Mouse (Mus musculus) intestine, embryonic 16.5 days (tissue): ENCODE measurements around the gene Oxnad1. TPM values are rescaled to one million over a fixed set of nuclear protein-coding genes. Genes with fewer than 3 reads are reported as not detected.
"Not testable (repeated sequence)": the region's sequence is repeated elsewhere in the genome, so short reads cannot be mapped to it uniquely, and the experiment has no call there.

Experiments
- ATAC-seq: fragments of 200-750 bp; cut with Nextera tagmentation; 2 replicates; pipeline ENCODE4 v1.8.0; 2017; ENCODE audit warnings: moderate TSS enrichment, moderate library complexity
- H3K27ac ChIP-seq: fragments of 300-500 bp; sonication (generic); 2 replicates; pipeline ENCODE4 v1.5.1; 2014; ENCODE audit warnings: mild to moderate bottlenecking, low read length
- H3K27me3 ChIP-seq: fragments of 300-500 bp; sonication (generic); replicated peaks from 2 replicates; pipeline ENCODE4 v1.6.1; 2014; ENCODE audit warnings: low read length, control low read depth, mixed read lengths; ENCODE audit not compliant: control insufficient read depth, insufficient read depth
- H3K36me3 ChIP-seq: fragments of 300-500 bp; sonication (generic); 2 replicates; pipeline ENCODE4 v1.6.1; 2014; ENCODE audit warnings: low read length, control low read depth; ENCODE audit not compliant: control insufficient read depth, insufficient read depth
- H3K4me1 ChIP-seq: fragments of 300-500 bp; sonication (generic); 2 replicates; pipeline ENCODE4 v1.6.1; 2014; ENCODE audit warnings: low read length, control low read depth, mixed read lengths; ENCODE audit not compliant: control insufficient read depth, insufficient read depth
- H3K4me2 ChIP-seq: fragments of 300-500 bp; sonication (generic); 2 replicates; pipeline ENCODE4 v1.6.1; 2014; ENCODE audit warnings: low read depth, low read length, control low read depth
- H3K4me3 ChIP-seq: fragments of 300-500 bp; sonication (generic); 2 replicates; pipeline ENCODE4 v1.5.1; 2014; ENCODE audit warnings: mild to moderate bottlenecking, low read length
- H3K9ac ChIP-seq: fragments of 300-500 bp; sonication (generic); 2 replicates; pipeline ENCODE4 v1.6.1; 2014; ENCODE audit warnings: low read depth, low read length
- H3K9me3 ChIP-seq: fragments of 300-500 bp; sonication (generic); 2 replicates; pipeline ENCODE4 v1.6.1; 2016; ENCODE audit warnings: low read length, control low read depth; ENCODE audit not compliant: control insufficient read depth
- WGBS: fragments of 180-500 bp; shearing (Covaris S2); extraction: QIAGEN DNeasy Blood & Tissue Kit; methylation state at CpG from one replicate; pipeline ENCODE4 v1.1.7; 2014; 5-methylcytosine and 5-hydroxymethylcytosine counted together
- polyA plus RNA-seq: library from polyadenylated mRNA; unstranded; fragments of >200 nt; fragmentation: Nextera tagmentation; extraction: Ambion mirVana; gene quantifications from 2 replicates; pipeline ENCODE4 v1.2.1, GENCODE M21; 2015

The Oxnad1 gene
- polyA plus RNA-seq, 1 experiment from 2014 or later: 41.1 TPM

DNA sequence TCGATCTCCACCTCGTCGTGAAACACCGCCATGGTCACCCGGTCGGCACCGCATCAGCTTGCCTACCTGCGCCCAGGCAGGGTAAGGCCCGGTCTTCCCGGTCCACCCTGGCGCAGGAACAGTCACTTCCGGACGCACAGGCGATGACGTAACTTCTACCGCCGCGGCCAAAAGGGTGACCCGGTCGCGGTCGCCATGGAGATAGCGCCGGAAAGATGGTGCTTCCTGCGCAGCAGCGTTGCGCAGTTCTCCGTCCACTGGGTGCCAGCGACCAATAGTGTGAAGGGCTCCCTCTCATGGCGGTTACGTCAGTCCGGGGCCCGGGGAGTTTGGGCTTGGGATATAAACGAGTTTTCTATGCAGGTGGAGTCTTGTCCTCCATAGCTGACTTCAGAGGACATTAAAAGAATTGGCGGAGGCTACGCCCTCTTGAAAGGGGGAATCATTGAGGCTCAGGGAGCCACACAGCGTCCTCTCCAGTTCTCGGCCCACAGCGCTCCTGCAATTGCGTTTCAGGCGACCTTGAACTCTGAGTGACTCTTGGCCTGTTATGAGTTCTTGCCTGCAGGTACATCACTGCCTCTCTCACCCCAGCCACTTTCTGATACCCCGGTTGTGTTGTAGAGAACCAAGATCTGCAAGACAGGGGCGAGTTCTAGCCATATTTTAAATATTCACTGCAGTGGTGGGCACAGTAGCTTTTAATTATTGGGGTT lies 470 bp downstream of the Oxnad1 start, which contains the start of gene Dph3:
Gene Dph3, minus strand, starts transcription at position 244 of the 716 bp plus-strand sequence.
- Histone ChIP-seq H3K4me2 (peak within 1 kb of the TSS; percentile 80), H3K9me3 (no peaks in the 10 kb centered on the region), H3K36me3 (peaks cover 14% of the 10 kb centered on the region), H3K4me1 (peaks cover 6% of the 10 kb centered on the region), H3K9ac (peak within 1 kb of the TSS; percentile 78), H3K27me3 (no peaks in the 10 kb centered on the region), H3K4me3 (peak within 1 kb of the TSS; percentile 69), H3K27ac (peak within 1 kb of the TSS; percentile 95)
- peak; percentile 98 for ATAC-seq
- WGBS: under 1% methylated on average over 43 of the region's 43 CpGs

DNA sequence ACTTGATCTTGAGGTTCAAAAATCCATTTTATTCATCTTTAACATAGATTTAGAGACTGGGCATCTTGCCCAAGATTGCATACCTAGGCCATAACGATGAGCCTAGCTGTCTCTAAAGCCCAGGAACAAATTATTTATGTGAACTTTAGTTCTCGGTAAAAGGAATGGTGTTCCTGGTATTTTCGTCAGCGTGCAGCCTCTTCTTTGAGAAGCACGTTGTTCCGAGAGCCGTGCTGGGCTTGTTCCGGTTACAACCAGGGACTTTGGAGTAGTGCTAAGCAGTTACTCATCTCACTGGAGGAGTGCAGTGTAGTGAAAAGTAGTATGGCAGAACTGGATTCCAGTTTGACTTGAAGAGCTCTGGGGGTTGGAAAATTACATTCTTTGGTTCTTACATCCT lies 1.1 kb downstream of the Oxnad1 start:
- peak overlapping the region; percentile 78 for H3K9ac ChIP-seq
- H3K4me3 ChIP-seq: peak overlapping the region; percentile 69
- 7% methylated on average over 8 of the region's 8 CpGs for WGBS
- H3K4me2 ChIP-seq: peak overlapping the region; percentile 80
- no peaks in the 10 kb centered on the region for H3K9me3 ChIP-seq
- H3K27me3 ChIP-seq: no peaks in the 10 kb centered on the region
- peaks cover 14% of the 10 kb centered on the region for H3K36me3 ChIP-seq
- no peak for ATAC-seq
- H3K4me1 ChIP-seq: peaks cover 6% of the 10 kb centered on the region
- peak overlapping the region; percentile 95 for H3K27ac ChIP-seq

DNA sequence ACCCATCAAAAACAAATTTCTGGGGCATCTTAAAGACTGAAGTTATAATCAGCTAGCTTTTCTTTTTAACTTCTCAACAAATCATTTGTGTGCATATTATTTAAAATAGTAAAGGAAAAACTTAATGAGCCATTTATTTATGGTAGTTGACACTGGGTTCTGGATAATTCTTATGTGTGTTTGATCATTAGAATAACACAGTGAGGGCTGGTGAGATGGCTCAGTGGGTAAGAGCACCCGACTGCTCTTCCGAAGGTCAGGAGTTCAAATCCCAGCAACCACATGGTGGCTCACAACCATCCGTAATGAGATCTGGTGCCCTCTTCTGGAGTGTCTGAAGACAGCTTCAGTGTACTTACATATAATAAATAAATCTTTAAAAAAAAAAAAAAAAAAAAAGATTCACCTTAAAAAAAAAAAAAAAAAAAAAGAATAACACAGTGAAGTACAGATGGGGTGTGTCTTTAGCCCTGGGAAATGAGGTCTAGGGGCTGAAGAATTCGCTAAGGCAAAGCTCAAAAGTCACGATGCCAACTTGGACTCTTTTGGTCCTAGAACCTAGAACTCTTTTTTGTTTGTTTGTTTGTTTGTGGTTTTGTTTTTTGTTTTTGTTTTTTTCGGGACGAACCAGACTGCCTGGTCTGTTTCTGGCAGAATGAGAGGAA lies 2.5 kb downstream of the Oxnad1 start:
- not testable (repeated sequence) for H3K9ac ChIP-seq, H3K36me3 ChIP-seq, H3K4me3 ChIP-seq, H3K4me1 ChIP-seq, ATAC-seq, H3K27me3 ChIP-seq, H3K9me3 ChIP-seq, H3K27ac ChIP-seq
- peak overlapping the region; percentile 80; the same call in 1 of the 2 replicates for H3K4me2 ChIP-seq
- WGBS: 89% methylated on average over 7 of the region's 7 CpGs

DNA sequence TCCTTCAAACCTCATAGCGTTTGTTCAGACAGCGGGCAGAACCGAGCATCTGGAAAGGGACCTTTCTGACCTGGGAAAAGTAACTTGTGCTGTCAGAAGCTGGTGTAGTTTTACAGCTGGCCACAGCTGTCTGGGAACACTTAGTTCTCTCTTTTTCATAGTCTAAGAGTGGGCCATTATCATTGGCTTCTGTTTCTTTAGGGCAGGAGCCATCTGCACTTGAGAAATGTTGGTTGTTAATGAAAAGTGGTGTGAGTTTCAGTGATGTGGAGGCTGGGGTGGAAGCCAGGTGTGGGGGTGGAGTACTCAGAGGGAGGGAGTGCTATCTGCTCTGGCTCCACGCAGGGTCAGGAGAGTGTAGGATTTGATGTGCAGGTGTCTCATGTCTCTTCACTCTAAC lies 6.0 kb downstream of the Oxnad1 start:
- ATAC-seq: no peak
- WGBS: 48% methylated on average over 4 of the region's 4 CpGs
- Histone ChIP-seq H3K4me2 (no peak overlapping the region), H3K27me3 (no peaks in the 10 kb centered on the region), H3K9ac (no peak overlapping the region), H3K27ac (no peak overlapping the region), H3K4me3 (no peak overlapping the region), H3K4me1 (peaks cover 6% of the 10 kb centered on the region), H3K9me3 (no peaks in the 10 kb centered on the region), H3K36me3 (0 out of 2 replicates have a peak, but pooled peaks cover 3% of the 10 kb centered on the region)

DNA sequence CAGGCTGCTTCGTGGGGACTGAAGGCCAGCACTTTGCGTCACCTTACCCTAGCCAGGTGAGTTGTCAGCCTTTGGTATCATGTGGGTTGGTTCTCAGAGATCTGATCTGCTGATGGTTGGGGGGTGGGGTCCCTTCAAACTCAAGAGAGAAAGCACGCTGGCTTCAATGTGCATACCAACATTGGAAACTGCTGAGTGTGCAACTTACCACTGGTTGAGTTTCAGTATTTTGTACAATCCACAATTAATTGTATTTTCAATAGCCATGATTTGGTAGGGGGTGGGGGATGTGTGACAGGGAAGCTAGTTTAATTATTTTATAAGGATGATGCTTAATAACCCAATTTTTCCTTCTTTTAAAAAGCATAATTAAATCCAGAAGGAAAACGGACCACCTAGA lies 6.5 kb downstream of the Oxnad1 start:
- H3K4me2 ChIP-seq: no peak overlapping the region
- no peak overlapping the region for H3K27ac ChIP-seq
- H3K9ac ChIP-seq: no peak overlapping the region
- WGBS: 85% methylated on average over 4 of the region's 4 CpGs
- no peaks in the 10 kb centered on the region for H3K27me3 ChIP-seq
- H3K9me3 ChIP-seq: no peaks in the 10 kb centered on the region
- H3K36me3 ChIP-seq: 0 out of 2 replicates have a peak, but pooled peaks cover 3% of the 10 kb centered on the region
- peaks cover 6% of the 10 kb centered on the region for H3K4me1 ChIP-seq
- no peak overlapping the region for H3K4me3 ChIP-seq
- ATAC-seq: no peak

DNA sequence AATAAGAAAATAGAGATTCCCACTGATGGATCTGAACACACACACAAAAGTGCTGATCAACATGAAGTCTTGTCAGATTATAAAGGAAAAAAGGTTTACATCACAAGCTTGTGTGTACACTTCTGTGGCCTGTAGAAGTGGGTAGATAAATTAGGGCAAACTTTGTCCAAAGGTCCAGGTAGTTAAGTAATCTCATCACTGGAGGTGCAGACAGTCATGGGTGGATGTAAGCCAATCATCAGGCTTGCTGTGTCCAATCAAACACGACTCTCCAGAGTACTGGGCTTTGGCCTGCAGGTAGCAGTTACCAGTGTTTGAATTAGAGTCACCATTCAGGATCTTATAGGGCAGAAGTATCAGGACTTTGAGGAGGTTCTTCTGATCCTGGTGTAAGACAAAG lies 7.8 kb downstream of the Oxnad1 start:
- H3K36me3 ChIP-seq: 0 out of 2 replicates have a peak, but pooled peaks cover 3% of the 10 kb centered on the region
- H3K27me3 ChIP-seq: no peaks in the 10 kb centered on the region
- H3K9ac ChIP-seq: no peak overlapping the region
- H3K4me1 ChIP-seq: no peaks in the 10 kb centered on the region
- H3K4me3 ChIP-seq: no peak overlapping the region
- WGBS: 62% methylated on average over 1 of the region's 1 CpGs
- ATAC-seq: no peak
- no peak overlapping the region for H3K27ac ChIP-seq
- no peak overlapping the region for H3K4me2 ChIP-seq
- H3K9me3 ChIP-seq: no peaks in the 10 kb centered on the region

DNA sequence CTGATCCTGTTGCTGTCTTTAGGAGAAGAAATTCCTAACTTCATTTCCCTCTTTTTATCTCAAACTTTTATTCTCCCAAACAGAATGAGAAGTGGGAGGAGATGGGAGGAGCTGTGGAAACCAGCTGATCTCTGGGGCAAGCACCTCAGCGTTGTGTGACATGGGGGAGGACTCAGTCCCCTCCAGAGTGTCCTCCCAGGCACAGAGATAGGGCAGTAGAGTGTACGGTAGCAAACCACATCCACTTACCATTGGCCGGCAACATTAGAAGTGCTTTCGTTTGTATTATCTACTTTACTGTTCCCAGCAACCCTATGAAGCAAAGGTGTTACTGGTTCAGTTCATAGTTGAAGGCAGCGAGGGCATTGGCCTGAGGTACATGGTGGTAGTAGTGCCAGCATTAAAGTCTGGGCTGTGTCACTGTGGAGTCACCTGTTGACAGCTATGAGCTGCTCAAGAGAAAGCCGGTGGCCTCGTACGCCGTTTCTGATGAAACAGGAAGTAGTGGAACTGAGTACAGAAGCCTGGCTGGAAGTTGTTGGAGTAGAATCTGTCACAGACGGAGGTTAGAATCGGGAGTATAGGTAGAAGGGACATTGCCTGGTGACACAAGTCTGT lies 8.4 kb downstream of the Oxnad1 start:
- Histone ChIP-seq H3K36me3 (peaks cover 6% of the 10 kb centered on the region), H3K4me2 (no peak overlapping the region), H3K9me3 (no peaks in the 10 kb centered on the region), H3K4me3 (no peak overlapping the region), H3K4me1 (no peaks in the 10 kb centered on the region), H3K9ac (no peak overlapping the region), H3K27me3 (no peaks in the 10 kb centered on the region), H3K27ac (no peak overlapping the region)
- 84% methylated on average over 11 of the region's 11 CpGs for WGBS
- no peak for ATAC-seq

DNA sequence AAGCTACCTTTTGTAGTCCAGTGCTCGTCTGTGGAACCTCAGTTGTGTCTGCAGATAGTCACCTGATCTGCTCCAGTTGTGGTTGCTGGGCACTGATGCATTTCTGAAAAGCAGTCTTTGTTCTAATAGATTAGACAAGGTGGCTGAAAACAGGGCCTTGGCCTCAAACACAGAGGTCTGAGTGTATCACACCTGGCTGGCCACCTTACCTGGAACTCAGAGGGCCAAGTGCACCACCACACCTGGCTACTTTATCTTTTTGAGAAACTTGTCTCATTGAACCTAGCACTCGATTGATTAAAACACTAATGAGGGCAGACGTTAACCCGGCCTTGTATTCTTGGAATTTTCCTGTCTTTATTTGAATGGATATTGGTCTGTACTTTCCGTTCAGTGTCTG lies 10.5 kb downstream of the Oxnad1 start:
- H3K9me3 ChIP-seq: no peaks in the 10 kb centered on the region
- no peaks in the 10 kb centered on the region for H3K4me1 ChIP-seq
- H3K27me3 ChIP-seq: no peaks in the 10 kb centered on the region
- H3K36me3 ChIP-seq: peaks cover 24% of the 10 kb centered on the region
- H3K4me3 ChIP-seq: no peak overlapping the region
- no peak for ATAC-seq
- no peak overlapping the region for H3K9ac ChIP-seq
- WGBS: 82% methylated on average over 5 of the region's 5 CpGs
- no peak overlapping the region for H3K4me2 ChIP-seq
- no peak overlapping the region for H3K27ac ChIP-seq

DNA sequence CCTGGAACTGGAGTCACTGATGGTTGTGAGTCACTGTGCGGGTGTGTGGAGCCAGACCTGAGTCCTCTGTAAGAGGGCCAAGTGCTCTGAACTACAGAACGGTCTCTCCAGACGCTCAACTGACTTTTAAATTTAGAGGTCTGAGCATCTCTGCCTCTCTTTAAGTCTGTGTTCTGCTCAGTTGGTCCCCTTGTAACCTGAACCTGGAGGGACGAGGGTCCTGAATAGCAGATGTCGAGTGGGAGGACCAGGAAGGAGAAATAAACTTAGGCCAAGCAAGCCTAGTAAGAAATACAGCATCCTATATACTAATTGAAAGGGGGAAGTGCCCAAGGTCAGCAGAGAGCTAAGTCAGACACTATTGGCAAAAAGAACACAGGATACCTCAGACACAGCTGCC lies 11.6 kb downstream of the Oxnad1 start:
- Histone ChIP-seq H3K9ac (no peak overlapping the region), H3K27me3 (no peaks in the 10 kb centered on the region), H3K9me3 (no peaks in the 10 kb centered on the region), H3K27ac (no peak overlapping the region), H3K36me3 (peaks cover 25% of the 10 kb centered on the region), H3K4me1 (no peaks in the 10 kb centered on the region), H3K4me3 (no peak overlapping the region), H3K4me2 (no peak overlapping the region)
- ATAC-seq: no peak
- 88% methylated on average over 5 of the region's 5 CpGs for WGBS
